Mouse (Mus musculus): ENCODE data around the gene Pabpn1. TPM values are rescaled to one million over a fixed set of nuclear protein-coding genes. Genes with fewer than 3 reads are reported as not detected.

Pabpn1 gene
- total RNA-seq (2021), result 100 to 1,000 TPM; 272 to 278 TPM

DNA sequence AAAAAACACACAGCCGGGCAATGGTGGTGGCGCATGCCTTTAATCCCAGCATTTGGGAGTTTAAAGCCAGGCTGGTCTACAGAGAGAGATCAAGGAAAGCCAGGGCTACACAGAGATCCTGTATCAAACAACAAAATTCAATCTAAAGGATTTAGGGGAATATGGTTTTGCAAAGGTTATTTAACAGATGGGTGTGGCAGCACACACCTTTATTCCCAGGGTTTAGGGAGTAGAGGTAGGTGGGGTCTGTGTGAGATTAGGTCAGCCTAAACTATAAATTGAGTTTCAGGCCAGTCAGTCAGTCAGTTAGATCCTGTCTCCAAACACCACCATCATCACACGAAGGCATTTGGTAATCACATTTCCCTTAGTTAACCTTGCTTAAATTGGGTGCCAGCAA lies at the start of gene Pabpn1:
Gene Pabpn1 (plus strand): TSS at position 301 of the 400 bp plus-strand sequence.
- intact Hi-C loops (cut with DNase I), result loop anchor here (5.0 kb wide), 1 partner anchor 210 kb away; no protein-coding TSS in a partner anchor
- DNase-seq (ENCODE audit: extremely low spot score in 1 of 2, low spot score in 2 of 2), result no peak

- intact Hi-C loops (cut with DNase I), result no loop called here
- peak in 1 of 2 experiments; percentile 40 for DNase-seq (ENCODE audit: extremely low spot score in 1 of 2, low spot score in 2 of 2)
Observed at GRCm38 (mm10) chr14:54843461-54843860, 48.8 kb upstream of the Pabpn1 start.

DNA sequence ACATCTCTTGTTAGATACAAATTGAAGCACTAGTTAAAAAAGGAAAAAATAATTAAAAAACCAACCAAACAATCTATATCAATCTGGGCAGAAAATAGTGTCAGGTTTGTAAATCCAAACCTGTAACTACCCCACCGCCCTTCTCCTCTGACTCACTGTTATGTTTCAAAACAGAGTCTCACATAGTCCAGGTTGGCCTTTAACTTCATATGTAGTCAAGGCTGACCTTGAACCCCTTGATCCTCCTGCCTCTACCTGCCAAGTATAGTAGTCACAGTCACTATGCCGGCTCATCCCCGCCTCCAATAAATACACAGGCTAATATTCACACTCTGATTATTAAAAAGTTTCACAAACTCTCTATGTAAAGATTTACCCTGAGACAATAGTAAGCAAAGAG lies 36.6 kb upstream of the Pabpn1 start:
- no peak for DNase-seq (ENCODE audit: extremely low spot score in 1 of 2, low spot score in 2 of 2)
- intact Hi-C loops (cut with DNase I), result no loop called here

DNA sequence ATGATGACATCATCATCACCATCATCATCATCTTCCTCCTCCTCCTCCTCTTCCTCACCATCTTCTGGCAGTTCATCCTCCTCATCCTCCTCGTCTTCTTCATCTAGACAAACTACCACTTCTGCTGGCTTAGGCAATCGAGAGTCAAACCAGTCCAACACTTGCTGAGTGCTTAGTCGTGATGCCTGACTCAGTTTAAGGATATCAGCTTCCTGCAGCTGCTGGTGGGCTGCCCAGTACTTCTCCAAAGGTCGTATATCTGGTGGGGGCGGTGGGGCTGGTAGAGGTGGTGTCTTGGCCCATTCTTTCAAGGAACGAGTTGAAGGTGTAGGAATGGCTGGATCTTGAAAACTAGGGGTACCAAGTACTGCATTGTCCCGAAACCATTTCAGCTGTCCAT lies 35.6 kb upstream of the Pabpn1 start:
- intact Hi-C loops (cut with DNase I), result no loop called here
- no peak for DNase-seq (ENCODE audit: extremely low spot score in 1 of 2, low spot score in 2 of 2)

- intact Hi-C loops (cut with DNase I), result no loop called here
- DNase-seq (ENCODE audit: extremely low spot score in 1 of 2, low spot score in 2 of 2), result no peak
Observed at GRCm38 (mm10) chr14:54857891-54858290, 34.4 kb upstream of the Pabpn1 start.

DNA sequence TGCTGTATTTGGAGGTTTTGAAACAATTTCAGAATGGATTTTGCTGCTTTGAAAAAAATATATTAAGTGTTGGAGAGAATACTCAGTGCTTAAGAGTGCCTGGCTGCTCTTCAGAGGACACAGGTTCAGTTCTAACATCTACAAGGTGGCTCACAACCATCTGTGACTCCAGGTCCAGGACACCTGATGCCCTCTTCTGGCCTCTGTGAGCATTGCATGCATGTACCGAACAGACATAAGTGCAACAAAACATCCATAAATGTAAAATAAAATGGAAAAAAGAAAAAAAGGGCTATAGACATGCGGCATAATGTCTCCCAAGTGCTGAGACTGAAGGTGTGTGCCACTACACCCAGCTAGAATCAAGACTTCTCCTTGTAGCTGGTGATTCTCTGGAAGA lies 31.8 kb upstream of the Pabpn1 start:
- intact Hi-C loops (cut with DNase I), result no loop called here
- peak in 1 of 2 experiments; percentile 57 for DNase-seq (ENCODE audit: extremely low spot score in 1 of 2, low spot score in 2 of 2)

- peak; percentile 92 to 95 for DNase-seq (ENCODE audit: extremely low spot score in 1 of 2, low spot score in 2 of 2)
- intact Hi-C loops (cut with DNase I), result no loop called here
Observed at GRCm38 (mm10) chr14:54863501-54864312, 28.6 kb upstream of the Pabpn1 start.

DNA sequence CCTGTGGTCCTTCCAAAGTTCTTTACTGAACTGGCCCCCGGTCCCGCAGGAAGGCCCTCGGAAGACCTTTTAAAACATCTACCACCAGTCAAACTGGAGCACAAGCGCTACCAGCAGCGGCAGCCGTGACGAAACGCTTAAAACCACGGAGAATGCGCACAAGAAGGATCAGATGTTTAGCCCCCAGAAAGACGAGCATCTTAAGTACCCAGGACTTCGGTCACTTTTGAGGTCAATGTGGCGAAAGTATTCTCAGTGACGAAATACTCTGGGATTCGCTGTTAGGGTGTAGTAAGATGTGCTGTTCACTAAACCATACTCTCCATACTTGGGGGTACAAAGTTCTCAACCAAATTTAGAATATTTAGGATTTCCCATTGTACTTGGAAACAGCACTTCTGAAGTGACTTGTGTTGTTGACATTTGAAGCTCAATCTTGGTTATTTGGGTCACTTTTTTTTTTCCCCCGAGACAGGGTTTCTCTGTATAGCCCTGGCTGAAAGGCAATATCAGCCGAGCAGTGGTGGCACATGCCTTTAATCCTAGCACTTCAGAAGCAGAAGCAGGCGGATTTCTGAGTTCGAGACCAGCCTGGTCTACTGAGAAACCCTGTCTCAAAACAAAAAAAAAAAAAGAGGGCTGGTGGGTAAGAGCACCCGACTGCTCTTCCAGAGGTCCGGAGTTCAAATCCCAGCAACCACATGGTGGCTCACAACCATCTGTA lies 27.8 kb upstream of the Pabpn1 start:
- intact Hi-C loops (cut with DNase I), result no loop called here
- DNase-seq (ENCODE audit: extremely low spot score in 1 of 2, low spot score in 2 of 2), result no peak

DNA sequence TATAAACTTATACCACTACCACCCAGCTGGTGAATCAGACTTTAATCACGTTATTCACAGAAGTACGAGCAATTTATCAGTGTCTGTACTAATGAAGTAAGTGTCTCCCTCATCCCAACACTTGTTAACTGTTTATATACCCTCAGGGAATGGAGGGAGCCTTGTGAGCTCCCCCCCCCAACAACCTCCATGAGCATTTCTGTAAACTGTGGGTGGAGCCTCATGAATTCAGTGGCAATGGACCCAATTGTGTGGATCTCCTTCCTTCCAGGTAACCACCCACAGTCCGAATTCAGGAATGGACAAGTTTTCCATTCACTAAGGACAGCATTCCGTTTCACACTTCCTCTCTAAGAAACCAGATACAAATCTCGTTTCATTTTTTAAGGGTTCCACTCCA lies 26.7 kb upstream of the Pabpn1 start:
- intact Hi-C loops (cut with DNase I), result no loop called here
- DNase-seq (ENCODE audit: extremely low spot score in 1 of 2, low spot score in 2 of 2), result no peak

- intact Hi-C loops (cut with DNase I), result no loop called here
- no peak for DNase-seq (ENCODE audit: extremely low spot score in 1 of 2, low spot score in 2 of 2)
Observed at GRCm38 (mm10) chr14:54866268-54866667, 26.0 kb upstream of the Pabpn1 start.

DNA sequence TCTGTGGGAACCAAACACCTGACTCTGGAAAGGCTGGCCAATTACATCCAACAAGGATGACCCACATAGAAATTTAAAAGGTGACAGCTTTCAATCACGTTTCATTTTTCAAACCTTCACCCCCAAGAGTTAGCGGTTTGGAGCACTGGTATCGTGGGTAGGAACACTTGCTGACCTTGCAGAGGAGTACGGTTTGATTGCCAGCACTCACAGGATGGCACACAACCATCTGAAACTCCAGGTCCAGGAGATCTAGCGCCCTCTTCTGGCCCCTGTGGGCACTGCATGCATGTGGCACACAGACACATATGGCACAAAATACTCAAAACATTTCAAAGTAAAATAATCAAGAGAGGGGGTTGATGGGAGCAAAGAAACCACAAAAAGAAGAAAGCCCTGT lies 25.4 kb upstream of the Pabpn1 start:
- intact Hi-C loops (cut with DNase I), result no loop called here
- no peak for DNase-seq (ENCODE audit: extremely low spot score in 1 of 2, low spot score in 2 of 2)

GRCm38 (mm10) chr14:54868026-54868425 lies 24.3 kb upstream of the Pabpn1 start:
- no peak for DNase-seq (ENCODE audit: extremely low spot score in 1 of 2, low spot score in 2 of 2)
- intact Hi-C loops (cut with DNase I), result no loop called here

DNA sequence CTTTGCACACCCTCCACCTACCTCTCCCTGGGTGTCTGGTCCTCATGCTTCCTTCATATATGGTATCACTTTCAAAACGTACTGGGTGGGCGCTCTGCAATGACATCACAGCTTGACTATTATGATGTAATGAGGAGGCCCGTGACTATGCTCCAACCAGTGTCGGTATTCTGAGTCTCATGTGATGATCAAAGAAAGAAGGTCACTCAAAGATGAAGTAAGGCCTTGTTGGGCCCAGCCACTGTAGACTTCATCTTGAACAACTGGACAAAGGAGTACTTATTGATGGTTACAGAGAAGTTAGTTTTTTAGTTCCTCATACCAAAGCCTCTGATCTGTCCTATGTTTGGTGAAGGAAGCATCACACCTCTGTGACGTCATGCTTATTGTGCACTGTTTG lies 21.4 kb upstream of the Pabpn1 start, which contains the start of gene Homez:
Gene Homez (minus strand): TSS at position 101 of the 400 bp plus-strand sequence.
- intact Hi-C loops (cut with DNase I), result no loop called here
- no peak for DNase-seq (ENCODE audit: extremely low spot score in 1 of 2, low spot score in 2 of 2)

DNA sequence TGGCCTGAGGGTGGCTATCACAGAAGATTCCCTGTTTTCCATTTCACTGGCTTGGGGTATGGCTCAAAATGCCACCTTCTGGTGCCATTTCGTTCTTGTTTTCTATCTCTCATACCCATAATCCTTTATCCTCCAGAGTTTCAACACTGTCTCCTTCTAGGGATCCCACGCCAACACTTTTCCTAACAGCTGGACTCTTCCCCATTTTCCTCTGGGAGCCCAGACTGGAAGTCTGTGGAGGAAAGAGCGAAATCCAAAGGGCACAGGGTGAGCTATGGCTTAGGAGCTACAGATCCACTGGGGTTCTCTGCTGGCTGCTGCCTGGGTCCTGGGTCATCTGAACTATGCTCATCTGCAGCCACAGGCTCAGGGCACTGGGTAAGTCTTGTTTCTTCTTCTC lies 18.1 kb upstream of the Pabpn1 start:
- DNase-seq (ENCODE audit: extremely low spot score in 1 of 2, low spot score in 2 of 2), result no peak
- intact Hi-C loops (cut with DNase I), result no loop called here

DNA sequence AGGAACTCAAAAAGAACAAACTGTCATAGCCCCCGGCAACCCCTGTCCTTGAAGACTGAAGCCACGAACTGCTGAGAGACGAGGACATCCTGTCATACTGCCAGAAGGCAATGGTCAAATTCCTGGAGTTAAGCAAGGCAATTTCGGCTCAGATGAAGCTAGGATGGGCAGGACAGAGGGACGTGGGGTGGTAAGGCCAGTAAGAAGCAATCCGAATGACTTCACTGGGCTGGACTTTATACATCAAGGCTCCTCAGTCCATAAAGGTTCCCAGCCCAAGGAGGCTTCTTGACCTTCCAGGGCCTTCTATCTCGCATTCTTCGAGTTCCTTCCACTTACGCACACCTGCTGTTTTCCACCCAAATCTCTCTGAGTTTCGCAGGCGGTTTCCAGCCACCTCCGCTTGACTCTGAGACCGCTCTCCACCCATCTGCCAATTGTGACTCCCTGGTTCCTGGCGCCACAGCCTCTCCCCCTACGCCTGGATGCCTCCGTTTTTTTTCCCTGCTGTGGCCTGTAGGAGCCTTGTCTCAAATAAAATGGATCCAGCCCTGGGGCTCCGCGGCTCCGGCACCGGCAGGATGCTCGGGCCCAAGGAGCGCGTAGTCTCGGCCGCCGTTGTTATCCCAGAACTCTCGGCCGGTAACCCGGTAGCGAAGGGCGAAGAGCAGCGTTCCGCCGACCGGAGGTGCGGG lies 16.3 kb upstream of the Pabpn1 start:
- no peak for DNase-seq (ENCODE audit: extremely low spot score in 1 of 2, low spot score in 2 of 2)
- intact Hi-C loops (cut with DNase I), result no loop called here

DNA sequence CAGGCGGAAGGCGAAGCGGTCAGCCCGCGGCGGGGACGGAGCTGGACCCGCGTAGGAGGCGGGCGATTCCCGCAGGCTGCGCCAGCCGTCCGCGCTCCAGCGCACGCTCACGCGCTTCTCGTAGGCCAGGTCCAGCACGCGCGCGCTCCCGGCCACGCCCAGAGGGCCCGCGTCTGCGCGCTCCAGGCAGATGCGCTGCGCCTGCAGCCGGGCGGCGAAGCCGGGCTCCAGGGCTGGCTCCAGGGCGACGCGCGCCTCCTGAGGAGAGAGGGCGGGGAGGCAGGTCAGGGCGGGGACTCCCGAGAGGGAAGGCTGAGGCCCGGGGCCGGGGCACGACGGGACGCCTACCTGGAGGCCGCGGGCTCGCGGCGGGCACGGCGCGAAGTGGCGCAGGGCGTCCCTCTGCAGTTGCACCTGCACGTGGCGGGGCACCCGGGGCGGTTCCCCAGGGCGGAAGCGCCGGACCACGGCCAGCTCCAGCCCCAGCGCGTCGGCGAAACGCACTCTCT lies 15.7 kb upstream of the Pabpn1 start:
- intact Hi-C loops (cut with DNase I), result no loop called here
- peak; percentile 82 to 94 for DNase-seq (ENCODE audit: extremely low spot score in 1 of 2, low spot score in 2 of 2)

GRCm38 (mm10) chr14:54877048-54877715 lies 15.1 kb upstream of the Pabpn1 start, which contains the start of gene Ppp1r3e:
Gene Ppp1r3e (minus strand): TSS chr14:54877550.
- peak in 1 of 2 experiments; percentile 81 for DNase-seq (ENCODE audit: extremely low spot score in 1 of 2, low spot score in 2 of 2)
- intact Hi-C loops (cut with DNase I), result no loop called here

DNA sequence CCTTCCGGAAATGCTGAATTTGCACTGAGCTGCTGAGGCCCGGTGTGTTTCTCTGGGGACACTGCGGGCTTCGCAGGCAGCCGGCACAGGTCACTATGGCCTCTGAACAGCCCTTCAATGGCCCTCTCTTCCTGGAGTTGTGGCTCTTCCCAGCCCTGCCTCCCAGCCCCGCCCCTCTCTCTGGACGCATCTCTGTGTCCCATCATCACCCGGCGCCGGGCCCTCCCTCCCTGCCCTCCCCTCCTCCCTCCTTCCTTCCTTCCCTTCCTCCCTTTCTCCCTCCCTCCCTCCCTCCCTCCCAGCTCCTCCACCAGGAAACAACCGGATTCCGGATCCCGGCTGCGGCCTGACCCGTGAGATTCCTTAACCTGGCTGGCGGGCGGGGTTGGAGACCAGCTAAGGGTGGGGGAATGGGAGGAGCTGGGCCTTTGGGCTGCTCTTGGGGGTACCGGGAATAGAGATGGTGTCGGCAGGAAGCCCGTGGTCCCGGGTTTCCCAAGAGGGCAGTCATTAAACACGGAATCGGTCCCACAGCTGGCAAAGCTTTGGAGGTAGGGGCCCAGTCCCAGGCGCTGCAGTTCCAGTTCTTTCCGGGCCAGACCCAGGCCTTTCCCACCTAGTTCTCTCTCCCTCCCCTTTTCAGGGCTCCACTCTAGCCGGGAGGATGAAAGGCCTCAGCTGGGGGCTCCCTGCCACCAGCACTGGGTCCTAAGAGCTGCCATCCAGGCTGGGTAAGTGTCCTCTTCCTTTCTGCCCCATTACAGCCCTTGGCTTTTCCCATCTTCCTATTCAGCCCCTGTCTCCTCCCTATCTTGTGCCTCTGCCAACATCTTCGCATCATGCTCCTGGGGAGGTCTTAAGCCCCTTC lies 8.9 kb upstream of the Pabpn1 start, which contains the start of the genes Bcl2l2 and Gm20521:
Gene Bcl2l2 (plus strand): TSS at position 224 of the 868 bp plus-strand sequence.
Gene Gm20521 (plus strand): TSS at position 288 of the 868 bp plus-strand sequence.
- intact Hi-C loops (cut with DNase I), result no loop called here
- DNase-seq (ENCODE audit: extremely low spot score in 1 of 2, low spot score in 2 of 2), result peak; percentile 63 to 94

All from left cerebral cortex, postnatal 10 days (tissue).